Mouse (Mus musculus) embryonic fibroblast, embryonic 13.5 days (primary cell): ENCODE results near the gene Ttyh1.

Source experiments
- CTCF ChIP-seq: IDR thresholded peaks from 2 replicates; pipeline ENCODE4 v1.5.1; 2011; ENCODE audit warnings: mild to moderate bottlenecking, control low read depth, low read length, moderate library complexity, borderline replicate concordance; ENCODE audit not compliant: insufficient read depth
- POLR2A ChIP-seq: IDR thresholded peaks from 2 replicates; pipeline ENCODE4 v1.6.1; 2011; ENCODE audit warnings: low read depth, mild to moderate bottlenecking, control low read depth, low read length, moderate library complexity

DNA sequence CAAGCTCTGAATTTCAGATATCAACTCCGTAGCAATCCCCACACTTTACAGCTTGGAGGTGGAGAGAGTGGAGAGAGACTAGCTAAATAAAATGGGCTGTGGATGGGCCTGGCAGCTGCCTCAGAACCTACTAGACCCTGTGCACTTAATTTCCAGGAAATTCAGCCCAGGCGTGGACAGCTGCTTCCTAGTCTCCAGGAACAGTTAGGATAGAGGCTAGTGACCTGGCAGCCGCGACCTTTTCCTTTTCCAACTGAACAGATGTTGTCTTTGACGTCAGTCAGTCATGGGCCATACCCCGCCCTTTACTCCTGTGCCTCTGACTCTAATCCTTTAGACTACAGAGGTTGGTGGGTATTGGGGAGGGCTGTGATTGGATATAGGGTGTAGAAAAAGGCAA lies 9.7 kb downstream of the Ttyh1 start:
- TF ChIP-seq CTCF (no peak), POLR2A (no peak)
